Mouse (Mus musculus) erythroid progenitor cell, adult 5-6 weeks (primary cell): ENCODE data around the gene Gm21119. TPM values are rescaled to one million over a fixed set of nuclear protein-coding genes. Genes with fewer than 3 reads are reported as not detected.
"Not testable (repeated sequence)": the region's sequence is repeated elsewhere in the genome, so short reads cannot be mapped to it uniquely, and the experiment has no call there.

Source experiments
- ATAC-seq: replicated peaks from 2 replicates; pipeline ENCODE4 v1.8.0; 2016; ENCODE audit warnings: moderate number of reproducible peaks, mild to moderate bottlenecking, moderate TSS enrichment, inconsistent platforms; ENCODE audit not compliant: poor library complexity, low FRiP score, severe bottlenecking
- total RNA-seq, 2 experiments: library from RNA; stranded (forward) in 1 of 2; stranded (reverse) in 1 of 2; fragments of 150-400 nt in 1 of 2; fragments of 186-747, 209-891 nt in 1 of 2; gene quantifications; 2 replicates each; pipeline versions ENCODE4 v1.2.3 to v1.2.4; 2015 to 2017; ENCODE audit warnings: low replicate concordance in 2 of 2

Gene Gm21119
- total RNA-seq, 2 experiments from 2014 or later: not detected

DNA sequence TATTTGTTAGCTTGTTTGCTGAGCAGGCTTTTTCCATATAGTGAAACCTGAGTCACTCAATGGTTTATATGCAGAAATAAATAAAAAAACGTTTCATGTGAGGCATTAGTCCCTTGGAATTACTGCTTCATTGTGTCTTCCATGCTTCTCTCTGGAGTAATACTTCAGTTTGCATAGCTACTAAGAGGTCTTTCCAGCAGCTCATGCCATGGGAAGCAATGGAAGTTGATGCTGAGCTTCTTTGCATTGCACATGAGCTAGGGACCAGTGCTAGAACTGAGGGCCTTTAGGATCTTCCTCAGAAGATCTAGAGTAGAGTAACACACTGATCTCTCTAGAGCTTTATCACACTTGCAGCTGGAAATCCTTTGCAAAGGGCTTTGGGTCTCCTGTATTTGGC is 23.2 kb downstream of the Gm21119 start:
- not testable (repeated sequence) for ATAC-seq

DNA sequence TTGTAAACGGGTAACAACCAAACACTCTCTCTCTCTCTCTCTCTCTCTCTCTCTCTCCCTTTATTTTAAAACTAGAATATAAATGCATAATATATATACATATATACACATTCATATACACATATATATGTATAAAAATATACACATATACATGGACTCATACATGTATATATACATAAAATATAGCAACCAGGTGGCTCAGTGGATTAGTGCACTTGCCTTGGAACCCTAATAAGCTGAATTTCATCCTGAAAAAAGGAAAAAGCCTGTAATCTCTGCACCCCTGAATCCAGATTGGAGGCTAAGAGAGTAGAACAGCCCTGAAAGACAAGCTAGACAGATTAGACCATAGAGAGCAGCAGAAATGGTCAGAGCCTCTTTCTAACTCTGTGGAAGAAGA is 28.8 kb downstream of the Gm21119 start:
- ATAC-seq: not testable (repeated sequence)

DNA sequence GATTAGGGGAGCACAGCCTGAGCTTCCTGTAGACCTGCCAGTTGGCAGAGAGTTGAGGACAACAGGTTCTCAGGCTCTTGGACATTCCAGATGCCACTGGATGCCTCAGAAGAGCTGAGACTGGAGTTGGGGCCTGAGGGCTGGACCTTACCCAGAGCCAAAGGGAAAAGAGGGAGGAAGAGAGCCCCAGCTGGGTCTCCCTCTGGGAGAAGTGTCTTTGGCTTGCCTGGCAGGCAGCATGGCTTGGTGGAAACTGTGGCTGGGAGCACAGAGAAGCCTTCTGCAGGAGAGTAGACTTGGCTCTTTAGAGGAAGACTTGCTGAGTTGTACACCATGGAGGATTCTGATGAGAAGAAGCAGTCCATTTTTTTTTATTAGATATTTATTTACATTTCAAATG is 38.3 kb downstream of the Gm21119 start:
- ATAC-seq: not testable (repeated sequence)

DNA sequence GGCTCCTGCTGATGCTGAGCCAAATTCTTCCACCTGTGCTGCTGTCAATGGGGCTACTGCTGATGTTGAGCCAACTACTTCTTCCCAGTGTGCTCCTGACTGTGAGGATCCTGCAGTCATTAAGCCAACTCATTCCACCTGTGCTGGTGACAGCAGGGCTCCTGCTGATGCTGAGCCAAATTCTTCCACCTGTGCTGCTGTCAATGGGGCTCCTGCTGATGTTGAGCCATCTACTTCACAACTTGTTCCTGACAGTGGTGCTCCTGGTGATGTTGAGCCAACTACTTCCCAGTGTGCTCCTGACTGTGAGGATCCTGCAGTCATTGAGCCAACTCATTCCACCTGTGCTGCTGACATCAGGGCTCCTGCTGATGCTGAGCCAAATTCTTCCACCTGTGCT is 63.7 kb downstream of the Gm21119 start:
- not testable (repeated sequence) for ATAC-seq
